8 mouse cellular contexts compared by ENCODE assay signal in the genomic region with DNA sequence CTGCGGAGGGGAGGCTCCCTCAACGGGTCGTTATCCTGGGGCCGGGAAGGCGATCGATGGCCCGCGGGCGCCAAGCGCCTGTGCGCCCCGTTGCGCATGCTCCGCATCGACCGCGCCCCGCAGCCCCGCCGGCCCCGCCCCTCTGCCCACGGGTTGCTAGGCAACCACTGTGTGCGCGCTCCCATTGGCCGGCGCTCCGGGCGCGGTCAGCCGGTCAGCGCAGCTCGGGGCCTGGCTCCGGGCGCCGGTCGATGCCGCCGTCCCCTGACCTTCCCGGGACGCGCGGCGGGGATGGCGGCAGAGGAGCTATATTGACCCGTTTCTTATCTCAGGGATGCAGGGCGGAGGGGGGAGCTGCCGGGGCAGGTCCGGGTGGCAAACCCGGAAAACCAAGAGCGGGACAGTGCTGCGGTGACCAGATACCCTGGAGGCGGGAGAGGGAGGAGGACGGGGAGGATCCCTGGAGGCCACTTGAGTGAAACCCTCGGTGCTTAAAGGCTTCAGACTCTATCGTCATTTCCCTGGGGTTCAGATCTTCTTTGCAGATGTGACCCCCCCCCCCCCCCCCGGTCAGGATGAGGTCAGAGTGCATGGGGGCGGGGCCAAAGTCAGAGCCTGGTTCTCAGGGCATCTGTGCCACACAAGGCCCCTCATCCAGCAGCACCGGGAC. TPM values are rescaled to one million over a fixed set of nuclear protein-coding genes. Genes with fewer than 3 reads are reported as not detected.
DNase-seq lines count a peak whose midpoint lies in the region; ATAC-seq and TF ChIP-seq lines count a peak whose summit lies in the region.

No protein-coding gene starts in this region.

- peak; percentile 93 for DNase-seq in adrenal gland, postnatal 10 days
- DNase-seq in embryo, embryonic 9.5 days (ENCODE audit: extremely low spot score) = peak; percentile 94
- peak; percentile 86 to 92 for DNase-seq in gastrocnemius, postnatal 4 days (ENCODE audit: low spot score in 2 of 2)
- peak; percentile 85 to 90 for DNase-seq in left cerebral cortex, postnatal 36 days (ENCODE audit: low spot score in 2 of 2)
- DNase-seq in midbrain, embryonic 10.5 days (ENCODE audit: low spot score) = peak; percentile 92
- DNase-seq in right cerebral cortex, postnatal 4 days = peak; percentile 91
- DNase-seq in yolk sac, embryonic 10.5 days (ENCODE audit: low spot score) = peak; percentile 84

- peak overlapping the region; percentile 26; the same call in 1 of the 2 replicates for H3K9ac ChIP-seq in intestine, postnatal 0 days (ENCODE audit: low read depth, low read length)

- peak; percentile 85 for ATAC-seq in intestine, postnatal 0 days

- H3K27ac ChIP-seq in intestine, postnatal 0 days (ENCODE audit: low read depth, low read length) = no peak overlapping the region
- peak overlapping the region; percentile 91 for H3K27ac ChIP-seq in midbrain, embryonic 10.5 days (replicated peaks)

- H3K4me2 ChIP-seq in intestine, postnatal 0 days (replicated peaks; ENCODE audit: low read depth) = peak overlapping the region; percentile 73

- intact Hi-C loops in left cerebral cortex, postnatal 36 days (cut with DNase I) = no loop called here

- H3K4me3 ChIP-seq in intestine, postnatal 0 days (ENCODE audit: low read depth, low read length) = peak overlapping the region; percentile 41
- peak overlapping the region; percentile 68 for H3K4me3 ChIP-seq in midbrain, embryonic 10.5 days

- under 1% methylated on average over 57 of the region's 58 CpGs for WGBS in intestine, postnatal 0 days
- WGBS in midbrain, embryonic 10.5 days = 1% methylated on average over 58 of the region's 58 CpGs

- H3K4me1 ChIP-seq in intestine, postnatal 0 days (replicated peaks; ENCODE audit: control insufficient read depth, insufficient read depth, low read length) = no peaks in the 10 kb centered on the region
- peaks cover 37% of the 10 kb centered on the region for H3K4me1 ChIP-seq in midbrain, embryonic 10.5 days

- peaks cover 16% of the 10 kb centered on the region for H3K27me3 ChIP-seq in intestine, postnatal 0 days (replicated peaks; ENCODE audit: control insufficient read depth, insufficient read depth, low read length)
- H3K27me3 ChIP-seq in midbrain, embryonic 10.5 days (ENCODE audit: low read depth, poor library complexity, severe bottlenecking) = peaks cover 70% of the 10 kb centered on the region

- H3K36me3 ChIP-seq in intestine, postnatal 0 days (ENCODE audit: control insufficient read depth, insufficient read depth) = no peaks in the 10 kb centered on the region
- H3K36me3 ChIP-seq in midbrain, embryonic 10.5 days = no peaks in the 10 kb centered on the region

- TF ChIP-seq CTCF in intestine, postnatal 0 days (IDR thresholded peaks at IDR 0.05; ENCODE audit: low read depth) = no peak

- no peaks in the 10 kb centered on the region for H3K9me3 ChIP-seq in intestine, postnatal 0 days (ENCODE audit: control insufficient read depth)
- H3K9me3 ChIP-seq in midbrain, embryonic 10.5 days (replicated peaks) = no peaks in the 10 kb centered on the region

RNA-seq across cellular contexts. Expression of a gene that starts 19.2 kb away (rescaled TPM):
- not detected for total RNA-seq in adrenal gland, postnatal 10 days (2021)
- not detected for total RNA-seq in gastrocnemius, postnatal 4 days (2021)
- 0.05 and 0.09 TPM in 2 replicates for polyA plus RNA-seq in intestine, postnatal 0 days (2015; fragmentation: Nextera tagmentation; extraction: Ambion mirVana)
- not detected for total RNA-seq in left cerebral cortex, postnatal 36 days (2021)
- 1.4 and 2.1 TPM in 2 replicates for polyA plus RNA-seq in midbrain, embryonic 10.5 days (2016; fragmentation: Nextera tagmentation; extraction: Ambion mirVana)

RNA-seq across cellular contexts. Expression of a gene that starts 42.0 kb away (rescaled TPM):
- total RNA-seq in adrenal gland, postnatal 10 days (2021) = 10 to 100 TPM; 58.1 to 77.1 TPM
- 10 to 100 TPM; 66.4 to 67.5 TPM for total RNA-seq in gastrocnemius, postnatal 4 days (2021)
- 34.1 and 34.5 TPM in 2 replicates for polyA plus RNA-seq in intestine, postnatal 0 days (2015; fragmentation: Nextera tagmentation; extraction: Ambion mirVana)
- total RNA-seq in left cerebral cortex, postnatal 36 days (2021) = 10 to 100 TPM; 26.0 to 28.3 TPM
- 190 and 191 TPM in 2 replicates for polyA plus RNA-seq in midbrain, embryonic 10.5 days (2016; fragmentation: Nextera tagmentation; extraction: Ambion mirVana)
